Mouse (Mus musculus) left cerebral cortex, postnatal 14 days (tissue): ENCODE measurements around the gene Umod. TPM values are rescaled to one million over a fixed set of nuclear protein-coding genes. Genes with fewer than 3 reads are reported as not detected.

Source experiments
- DNase-seq, 2 experiments: peaks; one replicate each; pipeline ENCODE4 v3.0.0; 2021 to 2022; ENCODE audit warnings: low spot score in 2 of 2, mixed read lengths in 1 of 2
- intact Hi-C: fragments of 180-260 bp; cut with DNase I; formaldehyde crosslinking; loops from one replicate; pipeline ENCODE4 v1.15.1; 2025
- total RNA-seq, 2 experiments: library from RNA; stranded (reverse); gene quantifications; 2 replicates each; pipeline ENCODE4 v1.2.3; 2021

Gene Umod
- total RNA-seq, 2 experiments from 2014 or later, result not detected

GRCm38 (mm10) chr7:119459185-119459584 is 19.9 kb downstream of the Umod start, which contains the start of gene Gp2:
TSS of gene Gp2 (minus strand) at chr7:119459285.
- intact Hi-C loops, result no loop called here

GRCm38 (mm10) chr7:119454192-119454591 is 24.9 kb downstream of the Umod start:
- no peak for DNase-seq
- intact Hi-C loops, result no loop called here

More at GRCm38 (mm10) chr7:119459185-119459584, 19.9 kb downstream of the Umod start, which contains the start of gene Gp2:
- DNase-seq, result no peak

GRCm38 (mm10) chr7:119443849-119444248 is 35.2 kb downstream of the Umod start:
- DNase-seq, result peak; percentile 23 to 34
- intact Hi-C loops, result loop anchor here (5.0 to 10.0 kb wide), 3 partner anchors 71 to 679 kb away; partner anchors contain the start of gene Acsm5

GRCm38 (mm10) chr7:119441938-119442337 is 37.1 kb downstream of the Umod start:
- intact Hi-C loops, result loop anchor here (5.0 to 10.0 kb wide), 3 partner anchors 73 to 677 kb away; partner anchors contain the start of gene Acsm5

DNA sequence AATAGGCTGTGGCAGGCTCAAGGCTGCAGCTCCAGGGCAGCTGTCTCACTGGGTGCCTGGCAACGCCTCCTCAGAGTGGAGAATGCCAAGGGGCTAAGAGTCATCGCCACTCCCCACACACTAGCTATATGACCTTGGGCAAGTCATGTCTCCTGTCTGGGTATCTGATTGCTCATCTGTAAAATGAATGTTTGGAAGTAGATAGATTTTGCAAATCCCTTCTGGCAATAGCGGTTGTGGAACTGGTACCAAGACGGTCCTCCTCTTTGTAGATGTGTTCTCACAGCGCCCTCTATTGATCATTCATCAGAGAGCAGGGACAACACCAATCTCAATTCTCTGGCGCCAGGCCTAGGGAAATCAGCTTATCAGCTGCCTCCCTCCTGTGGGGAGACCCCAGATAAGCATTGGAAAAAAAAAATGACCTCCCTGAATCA is 51.9 kb downstream of the Umod start:
- DNase-seq, result peak; percentile 84 to 85
- intact Hi-C loops, result loop anchor here (2.0 to 5.0 kb wide), 2 partner anchors 240 to 404 kb away; no protein-coding TSS in a partner anchor

More at GRCm38 (mm10) chr7:119441938-119442337, 37.1 kb downstream of the Umod start:
- DNase-seq, result no peak

- peak in 1 of 2 experiments; percentile 5 for DNase-seq
- intact Hi-C loops, result no loop called here
Measured at GRCm38 (mm10) chr7:119420730-119421129, 58.4 kb downstream of the Umod start.

GRCm38 (mm10) chr7:119418523-119418922 is 60.6 kb downstream of the Umod start:
- DNase-seq, result peak in 1 of 2 experiments; percentile 2
- intact Hi-C loops, result no loop called here

Other genes starting within 250 kb of the Umod start
- not detected for gene Gp2, start 20.0 kb downstream of the Umod start, total RNA-seq
- under 1 TPM; 0.42 to 0.72 TPM for gene Acsm5, start 40.2 kb upstream of the Umod start, total RNA-seq
- gene Pdilt, start 44.2 kb upstream of the Umod start, total RNA-seq, result not detected
- gene Acsm2, start 75.1 kb upstream of the Umod start, total RNA-seq, result not detected
- not detected for gene Acsm1, start 127.7 kb upstream of the Umod start, total RNA-seq
- not detected for gene Acsm4, start 210.7 kb upstream of the Umod start, total RNA-seq
- gene Thumpd1, start 241.5 kb upstream of the Umod start, total RNA-seq, result 10 to 100 TPM; 33.8 to 38.8 TPM